Mouse (Mus musculus): ENCODE data around the gene Cacng2. TPM values are rescaled to one million over a fixed set of nuclear protein-coding genes. Genes with fewer than 3 reads are reported as not detected.

Cacng2 gene
- polyA plus RNA-seq, 1 experiment from 2014 or later: 9.4 TPM

- Histone ChIP-seq H3K9me3 (no peaks in the 10 kb centered on the region), H3K27me3 (0 out of 2 replicates have a peak, but pooled peaks cover 4% of the 10 kb centered on the region), H3K27ac (replicated peaks) (no peak overlapping the region), H3K9ac (no peak overlapping the region), H3K4me3 (no peak overlapping the region), H3K4me1 (replicated peaks) (peaks cover 9% of the 10 kb centered on the region), H3K4me2 (no peak overlapping the region), H3K36me3 (no peaks in the 10 kb centered on the region)
- 22% methylated on average over 6 of the region's 6 CpGs for WGBS
- no peak for ATAC-seq (ENCODE audit: low read depth)
These were observed 14.8 kb upstream of the Cacng2 start for GRCm38 (mm10) chr15:78134606-78135005.

GRCm38 (mm10) chr15:78133389-78133788, 13.6 kb upstream of the Cacng2 start:
- H3K4me3 ChIP-seq: no peak overlapping the region
- ATAC-seq (ENCODE audit: low read depth): peak; percentile 56; the same call in 1 of the 2 replicates
- H3K36me3 ChIP-seq: no peaks in the 10 kb centered on the region
- H3K4me1 ChIP-seq (replicated peaks): peaks cover 9% of the 10 kb centered on the region
- no peak overlapping the region for H3K4me2 ChIP-seq
- H3K9me3 ChIP-seq: no peaks in the 10 kb centered on the region
- H3K27ac ChIP-seq (replicated peaks): no peak overlapping the region
- WGBS: 16% methylated on average over 2 of the region's 2 CpGs
- H3K27me3 ChIP-seq: 0 out of 2 replicates have a peak, but pooled peaks cover 4% of the 10 kb centered on the region
- H3K9ac ChIP-seq: peak overlapping the region; percentile 22; the same call in 1 of the 2 replicates

GRCm38 (mm10) chr15:78119248-78119647, 580 bp downstream of the Cacng2 start:
- Histone ChIP-seq H3K4me2 (peak overlapping the region; percentile 67), H3K27ac (replicated peaks) (peak overlapping the region; percentile 86), H3K4me1 (replicated peaks) (peaks cover 59% of the 10 kb centered on the region), H3K27me3 (peaks cover 11% of the 10 kb centered on the region), H3K4me3 (peak overlapping the region; percentile 66), H3K9me3 (no peaks in the 10 kb centered on the region), H3K9ac (peak overlapping the region; percentile 80), H3K36me3 (no peaks in the 10 kb centered on the region)
- WGBS: 3% methylated on average over 39 of the region's 39 CpGs
- peak; percentile 45 for ATAC-seq (ENCODE audit: low read depth)

GRCm38 (mm10) chr15:78118275-78118995, 1.4 kb downstream of the Cacng2 start:
- peak overlapping the region; percentile 67 for H3K27ac ChIP-seq (replicated peaks)
- H3K36me3 ChIP-seq: no peaks in the 10 kb centered on the region
- ATAC-seq (ENCODE audit: low read depth): no peak
- H3K4me2 ChIP-seq: peak overlapping the region; percentile 67
- H3K4me3 ChIP-seq: peak overlapping the region; percentile 66
- H3K27me3 ChIP-seq: peaks cover 11% of the 10 kb centered on the region
- 44% methylated on average over 17 of the region's 18 CpGs for WGBS
- peak overlapping the region; percentile 80 for H3K9ac ChIP-seq
- no peaks in the 10 kb centered on the region for H3K9me3 ChIP-seq
- peaks cover 59% of the 10 kb centered on the region for H3K4me1 ChIP-seq (replicated peaks)

GRCm38 (mm10) chr15:78117731-78118130, 2.1 kb downstream of the Cacng2 start:
- Histone ChIP-seq H3K4me1 (replicated peaks) (peaks cover 59% of the 10 kb centered on the region), H3K9ac (peak overlapping the region; percentile 80), H3K9me3 (no peaks in the 10 kb centered on the region), H3K4me2 (peak overlapping the region; percentile 67), H3K4me3 (peak overlapping the region; percentile 66), H3K27me3 (peaks cover 11% of the 10 kb centered on the region), H3K27ac (replicated peaks) (peak overlapping the region; percentile 67), H3K36me3 (no peaks in the 10 kb centered on the region)
- 79% methylated on average over 16 of the region's 16 CpGs for WGBS
- ATAC-seq (ENCODE audit: low read depth): no peak

- Histone ChIP-seq H3K4me1 (replicated peaks) (peaks cover 59% of the 10 kb centered on the region), H3K9me3 (no peaks in the 10 kb centered on the region), H3K36me3 (no peaks in the 10 kb centered on the region), H3K27me3 (peaks cover 11% of the 10 kb centered on the region; the same call in 1 of the 2 replicates), H3K4me2 (peak overlapping the region; percentile 67), H3K27ac (replicated peaks) (peak overlapping the region; percentile 67), H3K9ac (peak overlapping the region; percentile 80), H3K4me3 (peak overlapping the region; percentile 66)
- WGBS: 27% methylated on average over 10 of the region's 10 CpGs
- no peak for ATAC-seq (ENCODE audit: low read depth)
These were observed 2.9 kb downstream of the Cacng2 start for GRCm38 (mm10) chr15:78116936-78117335.

GRCm38 (mm10) chr15:78116244-78116643, 3.6 kb downstream of the Cacng2 start:
- Histone ChIP-seq H3K36me3 (no peaks in the 10 kb centered on the region), H3K4me2 (peak overlapping the region; percentile 67), H3K4me3 (peak overlapping the region; percentile 66), H3K27me3 (peaks cover 7% of the 10 kb centered on the region; the same call in 1 of the 2 replicates), H3K9ac (peak overlapping the region; percentile 80), H3K27ac (replicated peaks) (no peak overlapping the region), H3K9me3 (no peaks in the 10 kb centered on the region), H3K4me1 (replicated peaks) (peaks cover 57% of the 10 kb centered on the region)
- ATAC-seq (ENCODE audit: low read depth): no peak
- 47% methylated on average over 10 of the region's 10 CpGs for WGBS

GRCm38 (mm10) chr15:78099516-78099915, 20.3 kb downstream of the Cacng2 start:
- Histone ChIP-seq H3K4me1 (replicated peaks) (0 out of 2 replicates have a peak, but pooled peaks cover 10% of the 10 kb centered on the region), H3K9me3 (no peaks in the 10 kb centered on the region), H3K4me2 (no peak overlapping the region), H3K27me3 (no peaks in the 10 kb centered on the region), H3K36me3 (no peaks in the 10 kb centered on the region), H3K27ac (replicated peaks) (no peak overlapping the region), H3K9ac (no peak overlapping the region), H3K4me3 (no peak overlapping the region)
- ATAC-seq (ENCODE audit: low read depth): no peak
- 44% methylated on average over 5 of the region's 5 CpGs for WGBS

- H3K4me1 ChIP-seq (replicated peaks): 0 out of 2 replicates have a peak, but pooled peaks cover 10% of the 10 kb centered on the region
- no peak overlapping the region for H3K4me2 ChIP-seq
- no peaks in the 10 kb centered on the region for H3K36me3 ChIP-seq
- H3K4me3 ChIP-seq: no peak overlapping the region
- H3K9ac ChIP-seq: no peak overlapping the region
- no peaks in the 10 kb centered on the region for H3K27me3 ChIP-seq
- 88% methylated on average over 16 of the region's 16 CpGs for WGBS
- no peaks in the 10 kb centered on the region for H3K9me3 ChIP-seq
- no peak for ATAC-seq (ENCODE audit: low read depth)
- no peak overlapping the region for H3K27ac ChIP-seq (replicated peaks)
These were observed 23.8 kb downstream of the Cacng2 start for GRCm38 (mm10) chr15:78096004-78096403.

- H3K27me3 ChIP-seq: no peaks in the 10 kb centered on the region
- no peaks in the 10 kb centered on the region for H3K9me3 ChIP-seq
- H3K9ac ChIP-seq: no peak overlapping the region
- ATAC-seq (ENCODE audit: low read depth): no peak
- WGBS: 84% methylated on average over 5 of the region's 5 CpGs
- no peak overlapping the region for H3K4me2 ChIP-seq
- no peak overlapping the region for H3K4me3 ChIP-seq
- no peak overlapping the region for H3K27ac ChIP-seq (replicated peaks)
- no peaks in the 10 kb centered on the region for H3K36me3 ChIP-seq
- 0 out of 2 replicates have a peak, but pooled peaks cover 10% of the 10 kb centered on the region for H3K4me1 ChIP-seq (replicated peaks)
These were observed 26.2 kb downstream of the Cacng2 start for GRCm38 (mm10) chr15:78093597-78093996.

- Histone ChIP-seq H3K9ac (peak overlapping the region; percentile 31; the same call in 1 of the 2 replicates), H3K27ac (replicated peaks) (no peak overlapping the region), H3K27me3 (no peaks in the 10 kb centered on the region), H3K4me3 (no peak overlapping the region), H3K4me1 (replicated peaks) (peaks cover 35% of the 10 kb centered on the region), H3K36me3 (no peaks in the 10 kb centered on the region), H3K9me3 (no peaks in the 10 kb centered on the region), H3K4me2 (no peak overlapping the region)
- no peak for ATAC-seq (ENCODE audit: low read depth)
- WGBS: 34% methylated on average over 13 of the region's 13 CpGs
These were observed 36.8 kb downstream of the Cacng2 start for GRCm38 (mm10) chr15:78082841-78083572.

- Histone ChIP-seq H3K36me3 (no peaks in the 10 kb centered on the region), H3K27me3 (no peaks in the 10 kb centered on the region), H3K27ac (replicated peaks) (no peak overlapping the region; the same call in 1 of the 2 replicates), H3K9ac (no peak overlapping the region), H3K4me2 (no peak overlapping the region), H3K9me3 (no peaks in the 10 kb centered on the region), H3K4me1 (replicated peaks) (peaks cover 35% of the 10 kb centered on the region), H3K4me3 (no peak overlapping the region)
- no peak for ATAC-seq (ENCODE audit: low read depth)
- WGBS: 44% methylated on average over 8 of the region's 8 CpGs
These were observed 37.7 kb downstream of the Cacng2 start for GRCm38 (mm10) chr15:78082149-78082548.

Data from neural tube, embryonic 13.5 days (tissue).